Mouse (Mus musculus): ENCODE results near the gene Yipf3.

The Yipf3 gene

DNA sequence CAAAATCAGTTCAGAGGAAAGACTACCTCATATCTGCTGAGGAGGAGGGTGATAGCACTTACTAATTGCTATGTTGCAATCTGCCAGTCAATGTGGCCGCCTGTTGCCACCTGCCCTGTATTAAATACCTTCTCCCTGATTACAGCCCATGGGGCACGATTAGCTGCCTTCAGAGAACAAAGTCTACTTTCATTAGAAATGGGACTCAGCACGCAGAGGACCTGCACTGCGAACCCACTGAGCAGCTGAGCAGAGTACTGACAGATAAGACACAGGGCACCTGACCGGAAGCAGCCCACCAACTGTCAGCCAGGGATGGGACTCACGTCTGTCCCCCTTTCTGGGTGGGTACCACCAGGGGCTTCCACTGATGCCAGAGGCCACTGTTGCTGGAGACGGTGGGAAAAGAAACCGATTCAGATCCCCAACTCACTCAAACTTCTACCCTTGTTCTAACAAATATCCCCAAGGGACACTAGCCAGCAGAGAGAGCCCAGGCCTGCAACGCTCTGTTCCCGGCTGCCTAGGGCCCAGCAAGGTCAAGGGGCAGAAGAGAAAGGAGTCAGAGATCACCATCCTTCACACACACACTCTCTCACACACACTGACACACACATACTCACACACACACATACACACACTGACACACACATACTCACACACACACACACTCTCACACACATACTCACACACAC, 20.3 kb downstream of the Yipf3 start:
- TF ChIP-seq GATA4 (IDR thresholded peaks at IDR 0.05; ENCODE audit: insufficient replicate concordance, low read length), result no peak

DNA sequence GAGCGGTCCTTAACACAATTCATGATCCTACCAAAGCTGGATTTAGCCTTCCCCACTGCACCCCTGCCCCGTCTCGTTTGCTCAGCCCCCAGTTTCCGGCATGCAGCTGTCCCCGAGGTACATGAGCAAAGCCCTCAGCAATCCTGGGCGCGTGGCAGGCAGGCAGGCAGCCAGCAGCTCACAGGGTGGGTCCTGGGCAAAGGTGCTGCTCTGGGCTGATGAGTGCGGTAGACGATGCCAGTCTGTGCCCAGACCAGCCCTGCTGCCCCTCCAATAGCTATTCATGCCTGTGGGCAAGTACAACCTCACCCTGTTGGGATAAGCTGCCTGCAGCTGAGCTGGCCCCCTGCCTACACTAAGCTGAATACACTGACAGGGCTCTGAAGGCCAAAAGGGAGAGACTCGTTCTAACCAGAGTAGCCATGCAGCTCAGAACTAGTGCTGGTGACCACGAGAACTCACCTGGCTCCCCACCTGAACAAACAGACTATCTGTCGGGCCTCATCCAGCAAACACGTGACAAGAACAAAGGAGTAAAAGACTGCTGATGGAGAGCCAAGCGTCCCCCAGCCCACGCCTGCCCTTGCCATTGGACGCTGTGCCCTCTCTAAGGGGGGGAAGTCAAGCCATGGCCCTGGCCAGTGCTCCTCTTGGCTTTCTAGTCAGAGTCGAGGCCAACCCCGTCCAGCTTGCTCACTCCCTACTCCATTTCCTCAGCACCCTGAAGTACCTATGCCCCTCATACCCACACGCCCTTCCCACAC, 22.1 kb downstream of the Yipf3 start:
- TF ChIP-seq GATA4 (IDR thresholded peaks at IDR 0.05; ENCODE audit: insufficient replicate concordance, low read length), result no peak

DNA sequence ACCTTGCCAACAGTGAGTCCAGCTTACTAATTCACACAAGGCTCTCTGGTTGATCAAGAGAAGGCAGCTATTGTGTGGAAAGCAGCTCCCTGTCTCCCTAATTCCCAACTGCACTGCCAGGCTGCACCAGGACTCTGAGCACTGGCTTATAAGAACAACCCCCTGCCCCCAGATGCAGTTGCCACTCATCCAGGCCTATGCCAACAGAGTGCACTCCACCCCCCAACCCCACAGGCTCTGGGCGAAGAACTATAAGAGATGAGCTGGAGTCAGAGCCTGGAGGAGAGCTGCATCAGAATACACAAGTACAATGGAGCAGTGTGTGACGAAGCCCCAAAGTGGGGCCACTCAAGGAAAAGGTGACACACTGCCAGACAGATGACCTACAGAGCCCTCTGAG, 24.2 kb downstream of the Yipf3 start:
- TF ChIP-seq GATA4 (IDR thresholded peaks at IDR 0.05; ENCODE audit: insufficient replicate concordance, low read length), result no peak

DNA sequence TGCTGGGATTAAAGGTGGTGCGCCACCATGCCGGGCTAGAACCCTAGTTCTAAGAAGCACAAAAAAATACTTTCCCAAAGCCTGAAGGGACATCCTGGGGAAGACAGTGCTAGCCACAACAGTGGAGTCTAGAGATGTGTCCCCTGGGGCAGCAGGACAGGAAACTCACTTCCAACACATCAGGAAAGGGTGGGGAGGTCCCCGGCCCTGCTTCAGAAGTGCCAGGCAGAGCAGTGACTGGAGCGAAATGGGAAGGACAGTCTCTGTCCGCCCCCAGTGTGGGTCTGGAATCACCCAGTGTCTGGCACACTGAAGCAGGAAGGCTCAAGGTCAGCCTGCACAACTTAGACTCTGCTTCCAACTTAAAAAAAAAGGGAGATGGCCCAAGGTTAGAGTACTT, 24.8 kb downstream of the Yipf3 start:
- no peak for TF ChIP-seq GATA4 (IDR thresholded peaks at IDR 0.05; ENCODE audit: insufficient replicate concordance, low read length)

DNA sequence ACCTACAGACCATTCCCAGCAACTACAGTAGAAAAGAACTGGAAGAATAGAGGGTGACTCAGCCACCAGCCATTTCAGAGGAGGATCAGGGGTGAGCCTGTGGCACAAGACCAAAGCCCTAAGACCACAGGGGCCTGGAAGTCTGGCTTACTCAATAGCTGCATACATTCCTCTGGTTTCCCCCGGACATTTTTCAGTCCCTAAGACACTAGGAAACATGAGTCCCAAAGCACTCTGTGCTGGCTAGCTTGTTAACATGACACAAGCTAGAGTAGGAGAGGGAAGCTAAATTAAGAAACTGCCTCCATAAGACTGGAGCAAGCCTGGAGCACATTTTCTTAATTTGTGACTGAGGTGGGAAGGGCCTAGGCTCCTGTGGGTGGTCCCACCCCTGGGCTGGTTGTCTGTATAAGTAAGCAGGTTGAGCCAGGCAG, 25.9 kb downstream of the Yipf3 start:
- TF ChIP-seq GATA4 (IDR thresholded peaks at IDR 0.05; ENCODE audit: insufficient replicate concordance, low read length), result no peak

DNA sequence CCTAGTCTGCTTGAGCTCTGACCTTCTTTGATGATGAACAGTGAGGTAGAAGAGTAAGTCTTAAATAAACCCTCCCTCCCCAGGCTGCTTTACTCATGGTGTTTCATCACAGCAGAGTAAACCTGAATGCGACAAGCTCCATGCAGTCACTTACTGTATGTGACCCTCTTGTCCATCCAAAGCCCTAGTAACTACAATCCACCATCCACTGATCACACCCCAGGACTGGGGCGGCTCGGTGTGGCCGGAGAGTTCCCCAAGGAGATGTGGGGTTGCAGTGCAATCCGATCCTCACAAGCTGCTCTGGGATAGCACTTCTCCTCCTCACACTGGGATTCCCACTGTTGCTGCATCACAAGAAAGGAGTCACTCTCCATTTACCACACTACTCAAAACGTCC, 26.6 kb downstream of the Yipf3 start:
- no peak for TF ChIP-seq GATA4 (IDR thresholded peaks at IDR 0.05; ENCODE audit: insufficient replicate concordance, low read length)

DNA sequence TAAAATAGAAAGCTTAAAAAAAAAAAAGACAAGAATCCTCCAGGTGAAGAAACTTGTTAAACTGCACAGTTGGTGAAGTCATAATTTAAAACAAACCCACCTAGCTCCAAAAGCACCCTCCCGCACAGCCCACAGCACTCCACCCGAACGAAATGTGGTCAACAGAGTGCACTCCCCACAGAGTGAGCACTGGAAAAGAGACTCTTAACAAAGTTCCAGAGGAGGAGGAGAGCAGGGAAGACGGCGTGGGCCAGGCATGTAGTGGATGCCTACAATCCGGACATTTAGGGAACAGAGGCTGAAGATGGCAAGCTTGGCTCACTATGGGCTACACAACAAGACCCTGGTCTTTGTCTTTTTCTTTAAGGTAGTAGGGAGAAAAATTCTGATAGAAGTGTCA, 27.2 kb downstream of the Yipf3 start:
- no peak for TF ChIP-seq GATA4 (IDR thresholded peaks at IDR 0.05; ENCODE audit: insufficient replicate concordance, low read length)

DNA sequence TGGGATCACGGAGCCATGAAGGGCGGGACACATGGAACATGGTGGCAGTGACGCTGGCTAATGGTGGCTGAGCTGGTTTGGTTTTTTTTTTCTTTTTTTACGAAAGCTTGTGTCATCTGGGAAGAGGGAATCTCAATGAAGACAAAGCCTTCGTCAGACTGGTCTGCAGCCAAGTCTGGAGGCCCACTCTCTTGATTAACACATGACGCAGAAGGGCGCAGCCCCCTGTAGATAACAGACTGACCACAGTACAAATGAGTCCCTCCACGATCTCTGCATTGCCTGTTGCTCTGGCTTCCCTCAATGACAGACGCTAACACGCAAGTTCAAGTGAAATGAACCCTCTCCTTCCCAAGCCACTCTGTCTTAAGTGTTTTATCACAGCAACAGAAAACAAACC, 27.6 kb downstream of the Yipf3 start:
- TF ChIP-seq GATA4 (IDR thresholded peaks at IDR 0.05; ENCODE audit: insufficient replicate concordance, low read length), result no peak

DNA sequence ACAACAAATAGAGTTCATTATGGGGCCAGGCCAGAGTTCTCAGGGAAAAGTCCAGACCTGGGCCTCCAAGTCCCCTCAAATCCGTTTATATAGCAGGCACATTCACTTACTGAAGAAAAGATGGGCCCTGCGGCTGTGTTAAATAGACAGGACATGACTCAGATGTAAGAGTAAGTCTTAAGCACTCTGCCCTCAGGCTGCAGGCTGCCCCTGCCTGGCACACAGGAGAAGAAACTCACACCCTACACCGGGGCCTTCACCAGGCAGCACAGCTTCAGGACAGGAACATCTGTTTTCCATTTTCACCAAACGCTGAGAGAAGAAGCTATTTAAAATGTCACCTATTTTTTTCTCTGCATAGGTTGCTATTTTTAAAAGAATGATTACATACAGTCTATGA, 29.7 kb downstream of the Yipf3 start:
- TF ChIP-seq GATA4 (IDR thresholded peaks at IDR 0.05; ENCODE audit: insufficient replicate concordance, low read length), result no peak

DNA sequence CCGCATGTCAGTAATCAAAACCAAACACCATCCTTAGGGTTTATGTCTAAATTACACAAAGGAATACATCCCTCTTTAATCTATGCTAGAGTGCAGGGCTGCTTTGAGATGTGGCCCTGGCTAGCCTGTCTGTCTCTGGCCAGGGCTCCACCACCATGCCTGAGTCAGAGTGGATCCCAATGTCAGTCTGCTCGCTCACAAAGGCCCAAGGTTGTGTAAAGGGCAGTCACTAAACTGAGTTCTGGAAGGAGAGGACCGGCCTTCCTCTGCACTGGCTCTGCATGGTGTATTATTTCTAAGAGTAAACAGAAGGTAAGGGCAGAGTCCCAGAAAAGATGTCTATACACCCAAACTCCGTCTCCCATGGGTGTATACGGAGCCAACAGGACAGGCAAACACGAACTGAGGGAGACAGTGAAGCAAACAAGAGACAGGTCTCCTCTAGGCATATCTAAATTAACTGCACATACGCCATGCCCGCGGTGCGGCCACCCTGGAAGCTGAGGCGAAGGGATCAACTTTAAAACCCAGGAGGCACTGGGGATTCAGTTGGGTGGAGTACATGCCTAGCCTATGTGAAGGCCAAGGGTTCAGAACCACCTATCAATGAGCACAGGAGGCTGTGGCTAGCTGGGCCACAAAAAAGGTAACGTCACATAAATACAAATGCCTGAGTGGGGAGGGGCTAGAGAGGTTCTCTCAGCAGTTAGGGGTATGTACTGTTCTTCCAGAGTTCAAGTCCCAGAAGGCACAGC, 30.3 kb downstream of the Yipf3 start:
- TF ChIP-seq GATA4 (IDR thresholded peaks at IDR 0.05; ENCODE audit: insufficient replicate concordance, low read length), result no peak

DNA sequence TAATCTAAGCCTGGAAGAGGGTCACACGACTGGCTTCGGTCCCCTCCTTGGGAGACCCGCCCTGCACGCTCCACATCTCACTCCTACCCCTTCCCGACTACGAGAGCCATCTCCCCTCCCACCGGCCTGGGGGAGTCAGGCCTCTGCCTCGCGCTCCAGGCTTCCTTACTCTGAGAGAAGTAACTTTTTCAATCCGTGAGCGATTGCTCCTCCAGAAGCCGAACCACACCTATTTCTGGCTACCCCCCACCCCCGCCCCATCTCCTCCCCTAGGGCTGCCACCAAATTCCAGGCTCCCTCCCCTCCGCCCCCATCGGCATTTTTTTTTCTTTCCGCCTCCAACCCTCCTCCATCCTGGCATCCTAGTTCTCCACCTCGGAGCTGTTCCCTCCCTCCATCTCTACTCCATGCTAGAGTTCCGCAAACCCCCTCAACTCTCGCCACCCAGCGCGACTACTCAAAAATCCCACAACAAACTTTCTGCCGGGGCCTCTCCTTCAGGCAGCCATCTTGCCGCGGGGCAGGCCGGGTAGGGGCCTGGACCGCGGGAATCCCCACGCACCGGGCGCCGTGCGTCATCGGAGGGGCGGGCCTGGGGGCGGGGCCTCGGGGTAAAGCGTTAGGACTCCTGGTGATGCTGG, 34.7 kb downstream of the Yipf3 start, which contains the start of gene Tjap1:
Gene Tjap1 (minus strand): TSS at position 544 of the 641 bp plus-strand sequence.
- TF ChIP-seq GATA4 (IDR thresholded peaks at IDR 0.05; ENCODE audit: insufficient replicate concordance, low read length), result no peak

DNA sequence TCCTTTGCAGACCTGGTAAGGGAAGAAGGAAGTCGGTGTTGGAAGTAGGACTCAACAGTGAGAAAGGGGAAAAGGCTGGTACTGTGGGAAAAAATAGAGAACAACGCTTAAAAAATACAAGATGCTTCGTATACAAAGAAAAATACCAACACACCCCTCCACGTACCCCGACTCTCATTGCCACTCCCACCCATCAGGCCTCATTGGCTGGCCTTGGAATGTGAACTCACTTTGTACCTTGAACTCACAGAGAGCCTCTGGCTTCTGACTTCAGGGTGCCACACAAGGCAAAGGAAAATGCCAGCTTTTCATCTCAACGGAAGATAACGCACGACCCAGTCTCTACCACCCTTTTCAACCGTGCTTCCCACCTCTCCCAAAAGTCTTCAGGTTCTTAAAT, 35.3 kb downstream of the Yipf3 start:
- TF ChIP-seq GATA4 (IDR thresholded peaks at IDR 0.05; ENCODE audit: insufficient replicate concordance, low read length), result no peak

DNA sequence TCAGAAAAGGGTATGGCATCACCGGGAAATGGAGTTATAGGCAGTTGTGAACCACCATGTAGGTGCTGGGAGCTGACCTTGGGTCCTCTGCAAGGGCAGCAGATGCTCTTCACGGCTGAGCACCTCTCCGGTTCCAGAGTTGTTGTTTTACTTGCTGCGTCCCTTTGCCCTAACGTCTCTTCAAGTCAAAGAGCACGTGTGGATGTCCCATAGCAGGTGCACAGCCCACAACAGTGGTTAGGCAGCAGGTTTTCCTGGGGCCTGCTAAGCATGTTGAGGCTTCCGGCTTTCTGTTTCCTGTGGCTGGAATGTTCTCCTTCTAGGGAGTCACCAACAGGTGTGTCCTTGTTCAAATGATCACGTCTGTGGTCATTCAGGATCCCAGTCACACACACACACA, 36.0 kb downstream of the Yipf3 start:
- no peak for TF ChIP-seq GATA4 (IDR thresholded peaks at IDR 0.05; ENCODE audit: insufficient replicate concordance, low read length)

DNA sequence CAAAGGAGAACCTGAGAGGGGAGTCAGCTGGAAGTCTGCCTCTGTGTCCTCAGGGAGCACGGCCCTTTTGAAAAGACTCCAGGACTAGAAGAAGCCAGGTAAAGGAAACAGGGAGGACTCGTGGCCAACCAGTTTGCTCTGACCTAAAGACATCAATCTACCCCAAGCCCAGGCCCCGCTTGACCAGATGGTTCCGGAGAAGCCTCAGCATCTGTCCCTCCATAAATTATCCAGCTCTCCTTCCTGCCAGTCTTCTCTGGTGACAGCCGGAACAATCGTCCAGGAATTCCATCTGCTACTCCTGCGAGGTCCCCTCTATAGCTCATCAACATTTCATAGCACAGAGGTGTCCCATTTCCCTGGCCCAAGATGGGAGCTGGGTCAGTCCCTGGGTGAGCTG, 36.8 kb downstream of the Yipf3 start:
- no peak for TF ChIP-seq GATA4 (IDR thresholded peaks at IDR 0.05; ENCODE audit: insufficient replicate concordance, low read length)

DNA sequence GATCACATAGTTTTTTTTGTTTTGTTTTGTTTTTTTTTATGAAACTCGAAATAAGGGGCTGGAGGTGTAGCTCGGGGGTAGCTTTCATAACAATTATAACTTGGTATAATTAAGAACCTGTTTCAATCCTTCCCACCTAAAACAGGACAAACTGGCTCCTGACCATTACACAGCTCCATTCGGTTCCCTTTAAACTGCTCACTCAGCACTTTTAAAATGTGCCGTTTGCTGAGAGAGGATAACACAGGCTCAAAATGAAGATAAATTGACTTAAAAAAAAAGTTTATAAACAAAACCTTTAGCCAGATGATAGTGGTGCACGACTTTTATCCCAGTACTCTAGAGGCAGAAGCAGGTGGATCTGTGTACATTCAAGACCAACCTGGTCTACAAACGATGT, 37.5 kb downstream of the Yipf3 start:
- TF ChIP-seq GATA4 (IDR thresholded peaks at IDR 0.05; ENCODE audit: insufficient replicate concordance, low read length), result no peak
